Mouse (Mus musculus) myocyte (in vitro differentiated cells): ENCODE results near the gene Prpf4. TPM values are rescaled to one million over a fixed set of nuclear protein-coding genes. Genes with fewer than 3 reads are reported as not detected.

Experiments
- H3K27me3 ChIP-seq: one replicate; pipeline ENCODE4 v1.6.1; 2011; ENCODE audit not compliant: control insufficient read depth, insufficient read depth, insufficient read length
- H3K36me3 ChIP-seq: one replicate; pipeline ENCODE4 v1.6.1; 2011; ENCODE audit not compliant: control insufficient read depth, insufficient read depth
- H3K4me2 ChIP-seq: one replicate; pipeline ENCODE4 v1.6.1; 2011; ENCODE audit warnings: low read depth, control low read depth
- H3K4me3 ChIP-seq: one replicate; pipeline ENCODE4 v1.5.1; 2011; ENCODE audit warnings: mild to moderate bottlenecking, control low read depth, moderate library complexity
- H3K79me2 ChIP-seq: one replicate; pipeline ENCODE4 v1.6.1; 2011; ENCODE audit not compliant: control insufficient read depth, insufficient read depth
- H3ac ChIP-seq: one replicate; pipeline ENCODE4 v1.6.1; 2011; ENCODE audit not compliant: control insufficient read depth, insufficient read length
- MAX ChIP-seq: IDR thresholded peaks from one replicate; pipeline ENCODE4 v1.6.1; 2011; ENCODE audit warnings: low read depth, mild to moderate bottlenecking, control low read depth
- MYOG ChIP-seq, 3 experiments: IDR thresholded peaks; one replicate each; pipeline ENCODE4 v1.6.1; 2011; ENCODE audit warnings: control low read depth in 2 of 3, low read depth in 2 of 3, mild to moderate bottlenecking in 2 of 3; ENCODE audit not compliant: insufficient read length in 2 of 3, control insufficient read depth in 1 of 3, insufficient read depth in 1 of 3
- POLR2A ChIP-seq: IDR thresholded peaks from one replicate; pipeline ENCODE4 v1.6.1; 2011; ENCODE audit warnings: low read depth, mild to moderate bottlenecking, control low read depth, moderate library complexity; ENCODE audit not compliant: insufficient read length
- REST ChIP-seq: IDR thresholded peaks from one replicate; pipeline ENCODE4 v1.6.1; 2011; ENCODE audit warnings: mild to moderate bottlenecking, control low read depth, moderate library complexity; ENCODE audit not compliant: insufficient read depth, insufficient read length
- polyA plus RNA-seq: library from polyadenylated mRNA; unstranded; fragments of >200 nt; fragmentation: generic; extraction: Trizol; gene quantifications from one replicate; pipeline ENCODE4 v1.2.1, GENCODE M21; 2012; ENCODE audit warnings: missing spikeins

Prpf4 gene
- polyA plus RNA-seq, 1 experiment = 6.0 TPM

DNA sequence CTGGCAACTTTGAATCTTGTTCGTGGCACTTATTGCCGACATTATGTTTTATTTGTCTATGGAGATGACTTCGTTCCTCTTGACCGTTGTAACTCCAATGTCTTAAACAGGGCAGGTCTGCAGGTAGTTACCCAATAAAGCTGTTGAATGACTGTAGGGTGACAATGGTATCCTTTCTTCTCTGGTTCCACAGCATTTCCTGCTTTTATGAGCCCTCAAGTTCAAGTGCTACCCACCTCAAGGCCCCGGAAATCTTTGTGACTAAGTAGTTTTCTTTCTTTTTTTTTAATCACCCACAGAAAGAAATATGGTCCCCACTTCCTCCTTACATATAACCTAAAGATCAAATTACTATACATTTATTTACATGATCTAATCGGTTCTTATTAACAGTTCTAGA, 67.2 kb downstream of the Prpf4 start:
- Histone ChIP-seq H3K4me2 (peak overlapping the region; percentile 25), H3ac (no peak overlapping the region), H3K36me3 (no peaks in the 10 kb centered on the region), H3K79me2 (no peaks in the 10 kb centered on the region), H3K4me3 (no peak overlapping the region), H3K27me3 (no peaks in the 10 kb centered on the region)
- no peak for TF ChIP-seq MAX
- TF ChIP-seq MYOG (IDR thresholded peaks at IDR 0.05; ENCODE audit: control insufficient read depth in 1 of 3, insufficient read depth in 1 of 3, insufficient read length in 2 of 3, low read depth in 2 of 3) = no peak
- no peak for TF ChIP-seq REST
- no peak for TF ChIP-seq POLR2A

Other genes starting within 250 kb of the Prpf4 start
- 0.46 TPM for gene Zfp37, start 177.8 kb upstream of the Prpf4 start, polyA plus RNA-seq
- gene Slc31a2, start 146.2 kb upstream of the Prpf4 start, polyA plus RNA-seq = 4.2 TPM
- gene Fkbp15, start 48.2 kb upstream of the Prpf4 start, polyA plus RNA-seq = 18.4 TPM
- 22.5 TPM for gene Slc31a1, start 48.1 kb upstream of the Prpf4 start, polyA plus RNA-seq
- 49.2 TPM for gene Cdc26, start 155 bp upstream of the Prpf4 start, polyA plus RNA-seq
- not detected for gene Rnf183, start 26.5 kb downstream of the Prpf4 start, polyA plus RNA-seq
- gene Wdr31, start 62.1 kb downstream of the Prpf4 start, polyA plus RNA-seq = 3.3 TPM
- 1.1 TPM for gene Bspry, start 71.3 kb downstream of the Prpf4 start, polyA plus RNA-seq
- 26.8 TPM for gene Hdhd3, start 94.7 kb downstream of the Prpf4 start, polyA plus RNA-seq
- gene Alad, start 111.1 kb downstream of the Prpf4 start, polyA plus RNA-seq = 89.6 TPM
- 37.3 TPM for gene Pole3, start 116.3 kb downstream of the Prpf4 start, polyA plus RNA-seq
- gene 4933430I17Rik, start 116.6 kb downstream of the Prpf4 start, polyA plus RNA-seq = 0.08 TPM
- 40.4 TPM for gene Rgs3, start 151.1 kb downstream of the Prpf4 start, polyA plus RNA-seq